Mouse (Mus musculus) stomach, postnatal 0 days (tissue): ENCODE measurements at regions not wholly inside any gene's neighbourhood (a gene's known extent, or its start where the extent isn't known, plus 50 kb on each side); places are given as distances from the start of the nearest gene placed in this dataset.

Experiments used
- CTCF ChIP-seq: IDR thresholded peaks from 2 replicates; pipeline ENCODE4 v1.5.1; 2016; ENCODE audit warnings: antibody characterized with exemption, low read depth, mild to moderate bottlenecking, moderate library complexity
- EP300 ChIP-seq: optimal IDR thresholded peaks from 2 replicates; pipeline ENCODE3; 2016; ENCODE audit warnings: antibody characterized with exemption

GRCm38 (mm10) chr1:12170503-12170902 lies 756.6 kb downstream of the A830018L16Rik start:
- TF ChIP-seq EP300 (no peak), CTCF (no peak)
